26 mouse cellular contexts compared by ENCODE assay signal in genomic region chr13:35018866-35019536, GRCm38 (mm10). TPM values are rescaled to one million over a fixed set of nuclear protein-coding genes. Genes with fewer than 3 reads are reported as not detected.
DNase-seq lines count a peak whose midpoint lies in the region; ATAC-seq and TF ChIP-seq lines count a peak whose summit lies in the region.
"Had no signal": no experiment of that assay in that cellular context is flagged by ENCODE, and none has a peak within 500 bp of the region (broad histone marks: within the 10 kb centered on the region; RNA-seq: fewer than 3 reads in every experiment).

No protein-coding gene starts in this region.

- no peak overlapping the region for H3K9ac ChIP-seq in intestine, postnatal 0 days (ENCODE audit: low read depth, low read length)
- peak overlapping the region; percentile 51 for H3K9ac ChIP-seq in liver, embryonic 14.5 days (replicated peaks)
- H3K9ac ChIP-seq in stomach, postnatal 0 days (ENCODE audit: low read length), result no peak overlapping the region
- no peak overlapping the region for H3K9ac ChIP-seq in heart, adult 2 months (ENCODE audit: low read depth, low read length)
- H3K9ac ChIP-seq: forebrain, embryonic 15.5 days; hindbrain, embryonic 14.5 days; limb, embryonic 15.5 days; midbrain, embryonic 12.5 days; neural tube, embryonic 15.5 days had no signal

- WGBS in intestine, postnatal 0 days, result 62% methylated on average over 7 of the region's 7 CpGs
- 35% methylated on average over 7 of the region's 7 CpGs for WGBS in liver, embryonic 14.5 days (ENCODE audit: insufficient replicate concordance)
- WGBS in stomach, postnatal 0 days, result 75% methylated on average over 7 of the region's 7 CpGs
- WGBS in heart, adult 2 months, result 71% methylated on average over 7 of the region's 7 CpGs

- H3K4me2 ChIP-seq in intestine, postnatal 0 days (replicated peaks; ENCODE audit: low read depth), result no peak overlapping the region
- peak overlapping the region; percentile 42 for H3K4me2 ChIP-seq in liver, embryonic 14.5 days (ENCODE audit: low read depth)
- H3K4me2 ChIP-seq in stomach, postnatal 0 days (replicated peaks; ENCODE audit: low read depth), result no peak overlapping the region
- H3K4me2 ChIP-seq: forebrain, embryonic 15.5 days; hindbrain, embryonic 14.5 days; limb, embryonic 15.5 days; midbrain, embryonic 12.5 days; neural tube, embryonic 15.5 days had no signal

- intact Hi-C loops in heart, postnatal 25 days (cut with DNase I), result no loop called here
- intact Hi-C loops in heart, adult 2 months (cut with DNase I), result no loop called here

- H3K79me2 ChIP-seq in heart, adult 2 months (replicated peaks; ENCODE audit: control insufficient read depth, insufficient read depth, low read length), result no peaks in the 10 kb centered on the region

- H3K27me3 ChIP-seq in intestine, postnatal 0 days (replicated peaks; ENCODE audit: control insufficient read depth, insufficient read depth, low read length), result no peaks in the 10 kb centered on the region
- no peaks in the 10 kb centered on the region for H3K27me3 ChIP-seq in liver, embryonic 14.5 days (ENCODE audit: control insufficient read depth, insufficient read depth, low read length)
- no peaks in the 10 kb centered on the region for H3K27me3 ChIP-seq in stomach, postnatal 0 days (ENCODE audit: control insufficient read depth, insufficient read depth, low read length)
- no peaks in the 10 kb centered on the region for H3K27me3 ChIP-seq in heart, adult 2 months (ENCODE audit: control insufficient read depth, insufficient read depth, low read length)
- H3K27me3 ChIP-seq: CH12.LX; forebrain, embryonic 15.5 days; limb, embryonic 15.5 days; midbrain, embryonic 12.5 days; neural tube, embryonic 15.5 days had no signal

- DNase-seq in c-Kit-positive CD71-positive TER-119-negative erythroid progenitor cells, embryonic 14.5 days (ENCODE audit: low read depth), result peak; percentile 49
- peak; percentile 24 to 45 (median 43) for DNase-seq in liver, embryonic 14.5 days (ENCODE audit: low read depth in 3 of 3, low spot score in 3 of 3)
- DNase-seq in stomach, postnatal 0 days (ENCODE audit: low spot score), result no peak
- no peak for DNase-seq in heart, postnatal 25 days (ENCODE audit: low spot score)
- DNase-seq in thymus, postnatal 0 days (ENCODE audit: low spot score), result no peak
- DNase-seq in heart, adult 2 months, result no peak
- DNase-seq: adrenal gland, adult 8-10 months; cerebellum, adult 8-10 months; gastrocnemius, postnatal 10 days; heart, adult 11 months; heart, postnatal 36 days; kidney, postnatal 36 days; left cerebral cortex, postnatal 4 days; lung, postnatal 10 days; thymus, postnatal 14 days had no signal

- no peak overlapping the region for H3K4me3 ChIP-seq in intestine, postnatal 0 days (ENCODE audit: low read depth, low read length)
- no peak overlapping the region for H3K4me3 ChIP-seq in liver, embryonic 14.5 days (ENCODE audit: insufficient read depth in 1 of 2, low read depth in 2 of 2, low read length in 2 of 2)
- no peak overlapping the region for H3K4me3 ChIP-seq in stomach, postnatal 0 days (ENCODE audit: low read depth, low read length)
- H3K4me3 ChIP-seq in heart, adult 2 months, result no peak overlapping the region
- H3K4me3 ChIP-seq: forebrain, embryonic 15.5 days; left cerebral cortex, adult 2 months; limb, embryonic 15.5 days; midbrain, embryonic 12.5 days; neural tube, embryonic 15.5 days had no signal

- H3K9me3 ChIP-seq in intestine, postnatal 0 days (ENCODE audit: control insufficient read depth), result no peaks in the 10 kb centered on the region
- H3K9me3 ChIP-seq in liver, embryonic 14.5 days (ENCODE audit: control insufficient read depth, low read length), result no peaks in the 10 kb centered on the region
- H3K9me3 ChIP-seq in stomach, postnatal 0 days (ENCODE audit: control insufficient read depth, low read length), result no peaks in the 10 kb centered on the region
- H3K9me3 ChIP-seq: forebrain, embryonic 15.5 days; limb, embryonic 15.5 days; midbrain, embryonic 12.5 days; neural tube, embryonic 15.5 days had no signal

- H3K4me1 ChIP-seq in intestine, postnatal 0 days (replicated peaks; ENCODE audit: control insufficient read depth, insufficient read depth, low read length), result no peaks in the 10 kb centered on the region
- peaks cover 22 to 23% of the 10 kb centered on the region in 2 experiments for H3K4me1 ChIP-seq in liver, embryonic 14.5 days (replicated peaks; ENCODE audit: control insufficient read depth in 2 of 2, insufficient read depth in 2 of 2, low read length in 1 of 2)
- H3K4me1 ChIP-seq in stomach, postnatal 0 days (replicated peaks; ENCODE audit: control insufficient read depth, insufficient read depth), result no peaks in the 10 kb centered on the region
- H3K4me1 ChIP-seq in heart, adult 2 months (ENCODE audit: control insufficient read depth, insufficient read depth, low read length), result no peaks in the 10 kb centered on the region
- H3K4me1 ChIP-seq: forebrain, embryonic 15.5 days; limb, embryonic 15.5 days; midbrain, embryonic 12.5 days; neural tube, embryonic 15.5 days had no signal

- ATAC-seq in intestine, postnatal 0 days, result peak; percentile 56; the same call in 1 of the 2 replicates
- ATAC-seq in liver, embryonic 14.5 days (ENCODE audit: insufficient read depth), result peak; percentile 94
- 0 out of 2 replicates have a peak, but pooled peaks have one; percentile 47 for ATAC-seq in stomach, postnatal 0 days (ENCODE audit: low FRiP score, low TSS enrichment)
- ATAC-seq: activated CD4-positive, CD25-positive, alpha-beta regulatory T cell, adult 4 months; forebrain, embryonic 15.5 days; inflammation-experienced regulatory T-cells, adult 6 months had no signal

- no peak for TF ChIP-seq CTCF in intestine, postnatal 0 days (IDR thresholded peaks at IDR 0.05; ENCODE audit: low read depth)
- no peak for TF ChIP-seq CTCF in liver, embryonic 14.5 days (IDR thresholded peaks at IDR 0.05; ENCODE audit: low read depth)
- TF ChIP-seq CTCF in stomach, postnatal 0 days (IDR thresholded peaks at IDR 0.05; ENCODE audit: low read depth), result no peak
- no peak for TF ChIP-seq CTCF in heart, adult 2 months (IDR thresholded peaks at IDR 0.05)

- no peaks in the 10 kb centered on the region for H3K36me3 ChIP-seq in intestine, postnatal 0 days (ENCODE audit: control insufficient read depth, insufficient read depth)
- no peaks in the 10 kb centered on the region for H3K36me3 ChIP-seq in liver, embryonic 14.5 days (replicated peaks; ENCODE audit: control insufficient read depth, insufficient read depth, low read depth)
- H3K36me3 ChIP-seq in stomach, postnatal 0 days (ENCODE audit: control insufficient read depth, insufficient read depth, low read length), result no peaks in the 10 kb centered on the region
- H3K36me3 ChIP-seq in heart, adult 2 months (ENCODE audit: control insufficient read depth, insufficient read depth, low read length), result no peaks in the 10 kb centered on the region
- H3K36me3 ChIP-seq: forebrain, embryonic 15.5 days; G1E; limb, embryonic 15.5 days; midbrain, embryonic 12.5 days; neural tube, embryonic 15.5 days had no signal

- peak overlapping the region; percentile 28; the same call in 1 of the 2 replicates for H3K27ac ChIP-seq in intestine, postnatal 0 days (ENCODE audit: low read depth, low read length)
- H3K27ac ChIP-seq in liver, embryonic 14.5 days, result peak overlapping the region; percentile 39
- H3K27ac ChIP-seq in stomach, postnatal 0 days (replicated peaks), result no peak overlapping the region
- H3K27ac ChIP-seq in heart, adult 2 months, result no peak overlapping the region
- H3K27ac ChIP-seq: forebrain, embryonic 15.5 days; hindbrain, embryonic 14.5 days; left cerebral cortex, adult 2 months; limb, embryonic 15.5 days; midbrain, embryonic 12.5 days; neural tube, embryonic 15.5 days had no signal

- peak; percentile 43 for TF ChIP-seq EP300 in liver, embryonic 14.5 days (IDR thresholded peaks at IDR 0.05; ENCODE audit: low read depth)
- TF ChIP-seq EP300 in stomach, postnatal 0 days (optimal IDR thresholded peaks at IDR 0.05), result no peak
- TF ChIP-seq EP300 in heart, adult 2 months (IDR thresholded peaks at IDR 0.05; ENCODE audit: insufficient read depth, low read depth, low read length), result no peak

- TF ChIP-seq POLR2A in heart, adult 2 months (IDR thresholded peaks at IDR 0.05; ENCODE audit: insufficient read depth, low read depth, low read length), result no peak

RNA-seq across cellular contexts. Expression of gene Eci2, which starts 7.9 kb away (rescaled TPM):
- 205 and 228 TPM in 2 replicates for polyA plus RNA-seq in intestine, postnatal 0 days (2015; fragmentation: Nextera tagmentation; extraction: Ambion mirVana)
- polyA plus RNA-seq in liver, embryonic 14.5 days (2012; rRNA removed), result 19.5 and 27.8 TPM in 2 replicates
- polyA plus RNA-seq in liver, embryonic 14.5 days (2014; fragmentation: Nextera tagmentation; extraction: Ambion mirVana), result 48.4 and 48.6 TPM in 2 replicates
- 161 and 163 TPM in 2 replicates for polyA plus RNA-seq in stomach, postnatal 0 days (2015; fragmentation: Nextera tagmentation; extraction: Ambion mirVana)
- total RNA-seq in heart, postnatal 25 days (2021), result 100 to 1,000 TPM; 262 to 265 TPM
- 146 and 165 TPM in 2 replicates for polyA plus RNA-seq in thymus, postnatal 0 days (2015; fragmentation: Nextera tagmentation; extraction: Ambion mirVana)
- total RNA-seq in heart, adult 2 months (2021), result 100 to 1,000 TPM; 234 to 260 TPM
- polyA plus RNA-seq in heart, adult 2 months (2012; rRNA removed), result 118 and 234 TPM in 2 replicates

RNA-seq across cellular contexts. Expression of gene Eci3, which starts 55.4 kb away (rescaled TPM):
- 1.8 and 1.9 TPM in 2 replicates for polyA plus RNA-seq in intestine, postnatal 0 days (2015; fragmentation: Nextera tagmentation; extraction: Ambion mirVana)
- 0.03 and 0.06 TPM in 2 replicates for polyA plus RNA-seq in liver, embryonic 14.5 days (2012; rRNA removed)
- 0.21 TPM in 1 of 2 replicates, not detected in the other for polyA plus RNA-seq in liver, embryonic 14.5 days (2014; fragmentation: Nextera tagmentation; extraction: Ambion mirVana)
- 1.3 and 1.5 TPM in 2 replicates for polyA plus RNA-seq in stomach, postnatal 0 days (2015; fragmentation: Nextera tagmentation; extraction: Ambion mirVana)
- 1 to 10 TPM; 1.7 to 2.7 TPM for total RNA-seq in heart, postnatal 25 days (2021)
- 0.24 and 0.53 TPM in 2 replicates for polyA plus RNA-seq in thymus, postnatal 0 days (2015; fragmentation: Nextera tagmentation; extraction: Ambion mirVana)
- total RNA-seq in heart, adult 2 months (2021), result 1 to 10 TPM; 2.3 to 2.5 TPM
- 0.12 and 0.47 TPM in 2 replicates for polyA plus RNA-seq in heart, adult 2 months (2012; rRNA removed)
- total RNA-seq: CH12.LX, G1E had no signal
- polyA plus RNA-seq: G1E had no signal

Comparison
In these comparisons a context has a peak if more than half of its experiments do, and no peak if none do; other contexts are left out.
1. DNase-seq: peak in c-Kit-positive CD71-positive TER-119-negative erythroid progenitor cells, embryonic 14.5 days (single experiment) and liver, embryonic 14.5 days (3 of 3); none in stomach, postnatal 0 days (single experiment), heart, postnatal 25 days (single experiment), thymus, postnatal 0 days (single experiment) and heart, adult 2 months (0 of 2).
2. H3K27ac ChIP-seq: peak in intestine, postnatal 0 days (single experiment) and liver, embryonic 14.5 days (single experiment); none in stomach, postnatal 0 days (single experiment) and heart, adult 2 months (single experiment).
3. Peak in every context shown above with its lines, with median percentiles within 50 percentile points of each other: ATAC-seq.